Mouse (Mus musculus) erythroblast, adult 5-6 weeks (primary cell): ENCODE measurements around the gene Prss8. TPM values are rescaled to one million over a fixed set of nuclear protein-coding genes. Genes with fewer than 3 reads are reported as not detected.
"Not testable (repeated sequence)": the region's sequence is repeated elsewhere in the genome, so short reads cannot be mapped to it uniquely, and the experiment has no call there.

Experiments used
- ATAC-seq: replicated peaks from 2 replicates; pipeline ENCODE4 v1.8.0; 2016; ENCODE audit warnings: moderate number of reproducible peaks, mild to moderate bottlenecking, moderate TSS enrichment, inconsistent platforms; ENCODE audit not compliant: poor library complexity, low FRiP score, severe bottlenecking
- total RNA-seq, 2 experiments: library from RNA; stranded (forward) in 1 of 2; stranded (reverse) in 1 of 2; fragments of 150-400 nt in 1 of 2; fragments of 200-764, 138-1000 nt in 1 of 2; gene quantifications; 2 replicates each; pipeline versions ENCODE4 v1.2.3 to v1.2.4; 2015 to 2017; ENCODE audit warnings: low replicate concordance in 2 of 2

The Prss8 gene
- not detected in 2 replicates for total RNA-seq (2015; ENCODE audit: low replicate concordance)
- total RNA-seq (2017; ENCODE audit: low replicate concordance): not detected in 2 replicates

DNA sequence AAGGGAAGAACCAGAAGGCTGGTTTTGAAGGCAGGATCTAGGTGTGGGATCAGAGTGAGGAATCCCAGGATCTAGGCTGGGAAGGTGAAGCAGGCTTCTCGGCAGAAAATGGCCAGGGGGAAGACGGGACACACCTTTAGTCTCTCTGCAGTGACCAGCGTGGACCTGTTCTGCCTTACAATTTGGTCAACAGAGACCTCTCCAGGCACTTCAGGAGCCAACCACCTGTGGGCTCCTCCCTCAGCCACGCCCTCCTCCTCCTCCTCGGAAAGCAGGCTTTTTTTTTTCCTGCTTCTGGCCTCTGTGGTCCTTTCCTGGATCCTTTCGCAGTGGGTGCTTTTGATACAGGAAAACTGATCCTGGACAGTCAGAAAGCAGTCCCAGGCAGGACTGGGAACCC lies at the start of gene Prss8:
Gene Prss8, minus strand, starts transcription at position 182 of the 400 bp plus-strand sequence.
- ATAC-seq: no peak

DNA sequence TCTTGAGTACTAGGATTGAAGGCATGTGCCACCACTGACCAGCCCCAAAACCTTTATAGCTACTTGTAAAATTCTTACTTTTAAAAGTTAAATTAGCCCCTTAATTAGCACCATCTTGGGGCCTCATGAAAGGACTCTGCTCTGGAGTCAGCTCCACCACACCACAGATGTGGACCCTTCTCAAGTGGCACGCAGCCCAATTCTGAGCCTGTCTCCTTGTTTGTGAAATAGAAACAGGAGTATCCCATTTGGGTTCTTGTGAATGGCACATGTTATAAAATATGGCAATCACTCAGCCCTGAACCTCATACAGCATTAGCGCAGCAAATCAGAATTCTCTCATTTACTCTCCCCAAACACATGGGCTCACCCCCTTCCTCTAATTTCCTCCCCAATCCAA lies 49.0 kb upstream of the Prss8 start:
- ATAC-seq: no peak

DNA sequence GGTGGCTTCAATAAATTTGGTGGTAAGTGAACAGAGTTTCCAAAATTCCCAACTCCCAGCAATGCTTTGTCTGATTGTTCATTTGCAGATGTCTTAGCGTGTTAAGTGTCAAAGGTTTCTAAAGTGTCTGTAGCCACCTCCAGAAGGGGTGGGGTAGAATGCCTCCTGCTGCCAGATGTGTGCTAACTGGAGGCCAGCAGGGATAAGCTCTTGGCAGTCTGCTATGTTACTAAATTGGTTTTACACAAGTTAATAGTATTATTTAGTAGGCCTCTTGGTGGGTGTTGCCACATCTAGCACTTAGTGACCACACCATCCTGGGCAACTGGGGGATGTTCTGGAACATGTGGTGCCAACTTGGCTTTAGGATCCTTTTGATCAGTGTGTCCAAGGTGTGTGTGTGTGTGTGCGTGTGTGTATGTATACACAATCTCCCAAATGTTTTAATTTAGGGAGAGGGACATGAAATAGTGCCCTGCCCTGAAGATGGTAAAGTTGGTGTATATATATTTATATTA lies 44.6 kb upstream of the Prss8 start:
- no peak for ATAC-seq

DNA sequence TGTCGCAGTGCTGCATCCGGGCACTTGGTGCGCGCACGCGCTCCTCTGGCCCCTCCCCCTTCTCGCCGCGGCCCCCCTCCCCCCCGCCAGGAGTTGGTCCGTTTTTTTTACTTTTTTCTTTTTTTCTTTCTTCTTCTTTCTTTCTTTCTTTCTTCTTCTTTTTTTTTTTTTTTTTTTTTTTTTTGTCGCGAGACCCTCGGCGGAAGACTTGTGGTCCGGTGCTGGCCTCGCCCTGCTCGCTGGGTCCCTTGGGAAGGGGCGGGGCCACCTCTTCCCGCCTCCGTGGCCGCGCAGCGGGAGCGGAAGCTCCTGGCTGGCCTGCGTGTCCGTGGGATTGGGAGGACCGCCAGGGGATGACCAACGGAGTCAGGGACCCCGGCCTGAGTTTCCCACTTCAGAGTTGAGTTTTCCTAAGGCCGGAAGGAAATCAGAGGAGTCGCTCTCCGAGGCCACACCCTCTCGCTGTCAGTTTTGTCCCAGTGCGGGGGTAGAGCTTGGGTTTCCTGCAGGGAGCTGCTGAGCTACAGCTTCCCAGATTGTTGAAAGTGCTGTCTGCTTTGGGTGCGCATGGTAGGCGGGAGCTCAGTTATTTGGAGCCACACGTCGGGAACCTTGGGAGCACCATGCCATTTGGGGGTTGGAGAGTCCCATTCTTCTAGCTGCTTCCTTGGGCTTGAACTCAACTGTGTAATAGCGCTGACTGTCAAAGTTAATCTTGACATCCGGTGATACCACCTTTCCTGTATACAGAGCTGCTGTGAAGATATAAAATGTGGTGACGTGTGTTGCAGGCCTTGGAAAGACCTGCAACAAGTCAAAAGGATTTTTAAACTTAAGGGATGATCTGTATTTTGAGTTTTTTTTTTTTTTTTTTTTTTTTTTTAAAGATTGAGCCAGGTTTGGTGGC lies 38.3 kb upstream of the Prss8 start:
- ATAC-seq: peak; percentile 46

DNA sequence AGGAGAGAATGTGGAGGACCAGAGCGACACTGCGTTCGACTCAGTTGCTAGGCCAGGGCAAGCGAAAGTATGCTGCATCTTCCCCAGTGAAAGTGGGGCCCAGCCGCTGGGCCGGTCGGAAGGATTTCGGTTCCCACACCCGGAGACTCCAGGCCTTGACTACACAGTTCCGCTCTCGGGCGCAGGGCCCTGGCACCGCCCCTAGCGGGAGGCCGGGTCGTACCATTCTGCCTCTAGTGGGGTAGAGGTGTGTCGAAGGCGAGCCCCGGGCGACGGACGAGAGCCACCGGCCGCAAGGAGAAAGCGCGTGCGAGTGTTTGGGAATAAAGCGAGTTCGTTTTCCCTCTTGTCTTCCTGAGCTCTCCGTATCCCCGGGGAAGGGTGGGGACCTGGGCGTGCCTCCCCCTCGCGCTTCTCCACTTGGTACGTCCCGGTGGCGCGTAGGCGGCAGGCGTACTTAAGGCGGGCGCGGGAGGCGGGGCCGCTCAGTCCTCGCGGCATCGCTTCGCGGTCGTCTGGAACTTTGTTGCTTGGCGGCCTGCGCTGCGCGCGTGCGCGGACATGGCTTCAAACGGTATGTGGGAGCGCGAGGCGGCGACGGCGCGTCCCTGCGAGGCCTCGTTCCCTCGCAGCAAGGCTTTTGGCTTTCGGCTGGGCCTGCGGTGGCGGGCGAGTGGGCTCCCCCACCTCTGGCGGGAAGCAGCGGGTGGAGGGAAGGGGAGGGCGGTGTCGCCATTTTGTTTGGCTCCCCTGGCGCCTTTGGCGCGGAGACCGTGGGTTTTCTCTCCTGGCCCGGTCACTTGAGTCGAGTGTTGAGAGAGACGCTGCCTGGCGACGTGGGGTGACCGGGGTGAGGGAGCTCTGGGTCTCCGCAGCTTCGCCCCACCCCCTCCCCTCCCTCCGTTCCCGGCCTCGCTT lies 37.4 kb upstream of the Prss8 start, which contains the start of gene Fus:
Gene Fus, plus strand, starts transcription at position 454 of the 918 bp plus-strand sequence.
- ATAC-seq: peak; percentile 92

DNA sequence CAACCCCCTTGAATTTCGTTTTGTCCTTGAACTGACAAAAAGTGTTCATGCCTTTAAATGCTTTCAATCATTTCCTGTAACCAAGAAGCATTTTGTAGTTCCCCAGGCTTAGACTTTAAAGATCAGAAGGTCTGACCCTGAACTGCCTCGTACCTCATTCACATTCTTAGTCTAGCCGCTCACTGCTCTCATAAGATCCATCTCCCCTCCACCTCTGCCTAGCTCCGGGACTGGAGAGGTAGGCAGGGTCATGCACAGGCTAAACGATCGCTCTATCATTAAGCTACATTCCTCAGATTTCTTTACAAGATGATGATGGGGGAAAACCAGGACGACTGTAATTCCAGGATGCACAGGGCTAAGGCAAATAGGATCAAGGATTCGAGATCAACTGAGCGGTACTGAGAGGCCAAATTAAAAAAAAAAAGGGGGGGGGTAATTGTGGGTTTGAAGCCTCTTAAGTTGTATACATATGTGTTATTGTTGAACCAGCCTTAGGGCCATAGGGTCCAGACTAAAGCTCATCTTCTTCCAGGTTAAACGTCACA lies 36.5 kb upstream of the Prss8 start:
- ATAC-seq: peak; percentile 11; the same call in 1 of the 2 replicates

DNA sequence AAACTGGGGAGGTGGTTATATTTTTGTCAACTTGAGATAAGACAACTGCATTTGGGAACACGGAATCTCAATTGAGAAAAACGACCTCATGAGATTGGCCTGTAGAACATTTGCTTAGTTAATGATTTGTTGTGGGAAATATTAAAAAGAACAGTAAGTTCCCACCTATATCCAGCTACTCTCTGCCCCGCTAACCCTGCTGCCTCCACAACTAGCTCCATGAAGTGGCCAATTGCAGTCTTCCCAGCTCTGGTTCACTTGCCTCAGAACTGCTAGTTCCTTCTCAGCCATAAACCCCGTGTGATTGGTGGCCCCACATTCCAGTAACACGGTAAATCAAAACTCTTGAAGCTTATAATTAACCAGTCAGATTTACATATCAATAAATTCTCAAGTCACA lies 29.5 kb upstream of the Prss8 start:
- ATAC-seq: no peak

DNA sequence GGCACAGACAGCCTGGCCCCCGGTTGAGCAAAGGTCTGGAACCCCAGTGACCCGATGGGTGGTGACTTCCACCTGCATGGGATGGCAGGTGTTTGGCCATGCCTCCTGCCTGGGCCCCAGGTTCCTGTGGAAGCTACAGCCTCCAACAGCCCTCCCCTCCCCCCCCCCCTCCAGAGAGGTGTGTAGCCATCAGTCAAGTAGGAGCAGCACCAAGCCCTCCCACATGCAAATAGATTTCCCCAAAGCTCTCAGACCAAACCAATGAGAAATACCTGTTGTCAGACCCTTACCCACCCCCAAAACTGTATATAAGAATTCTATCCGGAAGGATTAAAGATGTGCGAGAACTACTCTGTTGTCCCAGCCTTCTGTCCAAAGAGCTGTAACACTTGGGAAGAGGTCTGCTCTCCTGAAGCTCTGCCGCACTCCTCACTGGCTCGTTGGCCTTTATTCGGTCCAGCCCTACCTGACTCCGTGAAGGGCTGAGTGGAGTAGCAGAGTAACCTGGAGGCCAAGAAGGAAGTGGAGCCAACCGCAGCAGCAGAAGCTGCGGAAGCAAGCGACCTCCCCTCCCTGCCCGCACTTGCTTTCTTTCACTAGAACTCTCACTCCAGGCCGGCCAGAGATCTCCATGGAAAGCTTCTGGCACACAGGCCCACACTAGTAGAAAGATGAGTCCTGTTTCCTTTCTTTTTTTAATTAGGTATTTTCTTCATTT lies 23.1 kb upstream of the Prss8 start:
- ATAC-seq: no peak

DNA sequence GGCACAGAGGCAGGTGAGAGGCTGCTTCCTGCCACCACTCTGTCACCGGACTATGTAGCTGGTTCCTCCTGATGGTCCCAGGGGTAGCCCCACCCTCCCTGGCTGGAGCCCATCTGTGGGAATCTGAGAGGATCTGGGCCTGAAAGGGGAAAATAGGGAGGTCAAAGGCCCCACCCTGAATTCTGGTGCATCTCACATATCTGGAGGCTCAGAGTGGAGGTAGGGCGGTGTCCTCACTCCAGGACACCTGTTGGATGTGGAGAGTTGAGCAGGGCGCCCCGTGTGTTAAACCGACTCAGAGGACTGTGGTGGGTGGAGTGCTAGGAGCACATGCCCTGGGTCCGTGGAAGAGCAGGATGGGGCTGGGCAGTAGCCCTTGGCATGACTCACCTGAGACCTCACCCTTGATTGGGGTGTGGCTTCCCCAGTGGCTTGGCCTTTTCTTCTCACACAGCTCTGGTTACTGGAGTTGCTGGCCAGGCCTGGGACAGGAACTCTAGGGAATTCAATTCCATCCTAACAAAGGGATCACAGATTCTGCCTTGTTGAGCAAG lies 16.6 kb upstream of the Prss8 start, which contains the start of gene Prss36:
Gene Prss36, minus strand, starts transcription at position 256 of the 554 bp plus-strand sequence.
- ATAC-seq: peak; percentile 32; the same call in 1 of the 2 replicates

DNA sequence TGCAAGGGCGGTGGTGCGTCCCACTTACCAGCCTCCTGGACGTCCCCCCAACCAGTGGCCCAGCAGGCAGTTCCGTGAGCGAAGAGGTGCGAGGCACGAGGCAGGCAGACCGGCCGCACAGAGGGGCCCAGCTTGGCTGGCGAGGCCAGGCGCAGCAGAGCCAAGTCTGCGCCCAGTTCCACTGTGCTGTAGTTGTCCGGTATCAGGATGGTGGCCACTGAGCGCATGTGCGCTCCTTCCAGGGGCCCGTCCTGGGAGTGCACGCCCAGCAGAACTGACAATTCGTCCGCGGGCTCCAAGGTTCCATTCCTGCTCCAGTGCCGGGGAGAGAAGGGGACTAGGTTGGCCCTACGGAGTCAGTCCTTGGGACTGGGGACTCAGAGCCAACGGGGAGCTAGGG lies 14.7 kb upstream of the Prss8 start:
- no peak for ATAC-seq

DNA sequence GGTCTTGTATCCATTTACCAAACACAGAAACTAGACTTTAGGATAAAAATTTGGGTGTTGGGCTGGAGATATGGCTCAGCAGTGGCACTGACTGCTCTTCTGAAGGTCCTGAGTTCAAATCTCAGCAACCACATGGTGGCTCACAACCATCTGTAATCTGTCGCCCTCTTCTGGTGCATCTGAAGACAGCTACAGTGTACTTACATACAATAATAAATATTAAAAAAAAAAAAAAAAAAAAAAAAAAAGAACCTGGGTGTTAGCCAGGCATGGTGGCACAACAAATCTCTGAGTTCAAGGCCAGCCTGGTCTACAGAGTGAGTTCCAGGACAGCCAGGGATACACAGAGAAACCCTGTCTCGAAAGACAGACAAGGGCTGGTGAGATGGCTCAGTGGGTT lies 12.2 kb upstream of the Prss8 start:
- not testable (repeated sequence) for ATAC-seq

DNA sequence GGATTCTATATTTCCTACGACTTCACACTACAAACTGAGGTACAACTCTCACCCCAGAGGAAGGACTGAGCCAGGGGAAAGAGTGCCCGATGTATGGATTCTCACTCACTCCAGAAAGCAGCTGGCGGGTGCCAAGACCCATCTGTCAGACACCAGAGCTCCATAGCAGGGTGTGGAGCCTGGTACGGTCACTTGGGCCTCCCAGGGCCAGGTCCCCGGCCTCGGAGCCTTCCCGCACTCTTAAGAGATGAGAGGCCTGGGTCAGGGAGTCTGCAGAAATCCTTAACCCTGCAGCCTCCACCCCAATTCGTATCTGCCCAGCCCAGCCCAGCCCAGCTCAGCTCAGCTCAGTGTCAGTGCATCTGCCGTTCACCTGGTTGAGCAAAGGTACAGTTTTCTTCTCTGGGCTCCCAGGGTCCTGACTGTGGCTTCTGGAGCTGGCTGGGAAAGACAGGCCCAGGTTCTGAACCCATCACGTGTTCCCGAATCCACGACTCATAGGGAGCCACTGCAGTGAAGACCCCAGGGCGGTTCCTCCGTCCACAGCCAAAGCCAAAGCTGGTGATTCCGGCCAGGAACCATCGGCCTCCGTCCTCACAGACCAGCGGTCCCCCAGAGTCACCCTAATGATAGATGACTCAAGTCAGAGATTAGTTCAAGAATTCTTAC lies 6.4 kb upstream of the Prss8 start:
- ATAC-seq: no peak

DNA sequence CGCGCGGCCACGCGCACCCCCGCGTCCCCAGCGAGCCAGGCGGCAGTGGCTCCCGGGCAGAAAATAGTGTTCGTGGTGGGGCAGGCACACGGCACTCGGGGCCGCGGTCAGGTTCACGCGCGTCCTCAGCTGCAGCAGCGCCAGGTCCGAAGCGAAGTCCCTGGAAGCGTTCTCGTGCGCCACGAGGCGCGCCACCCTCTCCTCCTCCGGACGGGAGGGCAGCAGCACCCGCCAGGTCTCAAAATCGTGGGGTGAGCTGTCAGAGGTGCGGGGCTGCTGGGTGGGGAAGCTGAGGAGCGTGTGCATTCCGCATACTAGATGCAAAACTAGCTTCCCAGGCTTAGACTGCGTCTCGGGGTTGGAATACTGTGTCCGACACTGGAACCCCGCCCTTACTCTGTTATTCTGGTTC lies 5.8 kb upstream of the Prss8 start:
- 0 out of 2 replicates have a peak, but pooled peaks have one; percentile 8 for ATAC-seq

DNA sequence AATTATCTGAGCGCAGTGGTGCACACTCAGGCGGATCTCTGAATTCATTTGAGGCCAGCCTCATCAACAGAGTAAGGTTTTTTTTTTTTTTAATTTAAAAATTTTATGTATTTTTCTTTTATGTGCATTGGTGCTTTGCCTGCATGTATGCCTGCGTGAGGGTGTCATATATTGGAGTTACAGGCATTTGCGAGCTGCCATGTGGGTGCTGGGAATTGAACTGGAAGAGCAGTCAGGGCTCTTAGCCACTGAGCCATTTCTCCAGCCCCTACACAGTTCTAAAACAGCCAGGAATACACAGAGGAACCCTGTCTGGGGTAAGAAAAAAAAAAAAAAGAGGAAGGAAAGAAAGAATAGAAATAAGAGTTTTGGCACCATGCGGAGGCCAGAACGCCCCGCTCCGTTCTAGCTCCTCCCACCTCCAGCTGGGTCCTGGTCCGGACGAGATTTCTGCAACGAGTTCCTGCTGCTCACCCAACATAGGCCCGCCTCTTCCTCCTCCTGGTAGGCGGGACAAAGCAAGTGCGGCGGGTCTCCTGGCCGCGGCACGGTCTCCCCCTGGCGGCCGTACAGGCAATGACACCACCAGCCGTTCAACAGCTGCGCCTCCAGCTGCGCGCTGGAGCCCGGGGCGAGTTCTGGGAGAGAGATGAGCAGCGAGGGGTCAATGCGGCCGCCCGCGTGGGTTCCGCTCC lies 5.3 kb upstream of the Prss8 start:
- peak; percentile 98 for ATAC-seq

DNA sequence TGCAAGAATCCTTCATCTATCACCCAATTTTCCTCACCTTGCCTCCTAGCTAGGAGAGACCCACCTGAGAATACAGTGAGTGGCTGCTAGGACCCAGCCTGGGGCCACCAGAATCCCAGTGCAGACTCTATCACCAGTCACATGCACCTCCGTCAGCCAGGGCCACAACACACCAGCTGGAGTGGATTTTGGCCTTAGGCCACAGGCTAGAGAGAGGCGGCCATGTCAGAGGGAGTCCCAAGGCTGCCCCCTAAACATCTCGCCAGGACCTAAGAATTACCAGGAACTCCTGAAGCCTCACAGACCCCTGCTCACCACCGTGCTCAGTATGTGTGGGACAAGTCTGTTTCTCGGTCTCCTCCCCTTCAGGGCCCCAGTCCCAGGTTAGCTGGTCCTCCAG lies 4.2 kb upstream of the Prss8 start:
- no peak for ATAC-seq

DNA sequence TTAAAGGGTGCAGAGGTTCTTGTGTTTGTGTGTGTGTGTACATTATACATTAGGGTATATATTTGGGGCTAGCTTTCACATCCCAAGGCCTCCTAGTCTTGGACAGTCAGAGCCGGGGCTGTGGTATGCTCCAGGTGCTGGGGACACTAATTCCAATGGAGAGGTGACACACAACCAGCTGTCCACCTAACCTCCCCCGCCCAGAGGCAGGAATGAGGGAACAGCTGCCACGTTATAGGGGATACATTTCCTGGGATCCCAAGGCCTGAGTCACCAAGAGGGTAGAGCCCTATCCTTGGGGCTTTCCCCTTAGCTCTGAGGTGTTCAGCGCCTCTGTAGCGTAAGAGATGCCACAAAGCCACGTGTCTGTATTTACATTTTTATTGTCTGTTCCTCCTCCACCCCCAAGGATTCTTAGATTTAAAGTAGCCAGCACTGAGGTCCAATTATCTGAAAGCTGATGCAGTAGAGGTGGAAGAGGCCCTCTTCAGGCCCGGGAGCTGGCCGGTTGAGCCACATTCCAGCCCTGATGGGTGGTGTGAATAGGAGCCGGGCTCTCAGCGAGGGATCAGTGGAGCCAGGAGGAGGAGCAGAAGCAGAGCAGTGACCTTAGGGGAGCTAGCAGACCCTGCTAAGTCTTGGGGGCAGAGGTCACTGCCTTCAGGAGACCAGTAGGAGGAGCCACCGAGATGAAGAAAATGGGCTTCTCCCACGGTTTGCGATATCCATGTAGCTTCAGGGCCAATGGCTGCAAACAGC lies 2.5 kb upstream of the Prss8 start:
- ATAC-seq: no peak
